Mouse (Mus musculus): ENCODE data around the gene Cabp2.

- TF ChIP-seq HCFC1 (IDR thresholded peaks at IDR 0.05; ENCODE audit: borderline replicate concordance, insufficient read depth, low read length), result no peak
- no peak for TF ChIP-seq CHD2 (IDR thresholded peaks at IDR 0.05; ENCODE audit: low read depth, low read length)
- no peak for TF ChIP-seq MAFK (IDR thresholded peaks at IDR 0.05; ENCODE audit: insufficient read depth, low read depth, low read length)
These were observed 23.4 kb upstream of the Cabp2 start for GRCm38 (mm10) chr19:4057962-4058361.
